Mouse (Mus musculus): ENCODE results near the gene Dand5. TPM values are rescaled to one million over a fixed set of nuclear protein-coding genes. Genes with fewer than 3 reads are reported as not detected.

Dand5 gene
- polyA plus RNA-seq, 1 experiment from 2014 or later, result 5.2 TPM

GRCm38 (mm10) chr8:84845355-84846093 lies 22.9 kb upstream of the Dand5 start:
- peak; percentile 70 for DNase-seq (ENCODE audit: low spot score)
- H3K4me1 ChIP-seq (replicated peaks; ENCODE audit: control insufficient read depth, insufficient read depth, low read length), result peaks cover 33% of the 10 kb centered on the region
- WGBS, result 12% methylated on average over 12 of the region's 12 CpGs

GRCm38 (mm10) chr8:84844397-84845070 lies 21.9 kb upstream of the Dand5 start:
- H3K4me2 ChIP-seq (ENCODE audit: low read length), result peak overlapping the region; percentile 73
- H3K4me3 ChIP-seq (ENCODE audit: low read depth, low read length), result peak overlapping the region; percentile 99
- H3K9ac ChIP-seq (ENCODE audit: low read length), result peak overlapping the region; percentile 99; the same call in 1 of the 2 replicates
- WGBS, result 81% methylated on average over 9 of the region's 9 CpGs
- peaks cover 47% of the 10 kb centered on the region for H3K36me3 ChIP-seq (ENCODE audit: control insufficient read depth, insufficient read depth, low read length)
- H3K27ac ChIP-seq (ENCODE audit: low read depth), result no peak overlapping the region
- H3K27me3 ChIP-seq (replicated peaks; ENCODE audit: control insufficient read depth, insufficient read depth, low read length), result no peaks in the 10 kb centered on the region
- ATAC-seq (replicated peaks; ENCODE audit: low FRiP score, low TSS enrichment, low read depth) (no peak), DNase-seq (ENCODE audit: low spot score) (no peak)
- H3K4me1 ChIP-seq (replicated peaks; ENCODE audit: control insufficient read depth, insufficient read depth, low read length), result peaks cover 34% of the 10 kb centered on the region
- H3K9me3 ChIP-seq (ENCODE audit: control insufficient read depth, low read length), result no peaks in the 10 kb centered on the region

More at GRCm38 (mm10) chr8:84845355-84846093, 22.9 kb upstream of the Dand5 start:
- peak overlapping the region; percentile 99 for H3K4me3 ChIP-seq (ENCODE audit: low read depth, low read length)
- peak overlapping the region; percentile 79; the same call in 1 of the 2 replicates for H3K27ac ChIP-seq (ENCODE audit: low read depth)
- no peaks in the 10 kb centered on the region for H3K9me3 ChIP-seq (ENCODE audit: control insufficient read depth, low read length)
- peak overlapping the region; percentile 73 for H3K4me2 ChIP-seq (ENCODE audit: low read length)
- H3K36me3 ChIP-seq (ENCODE audit: control insufficient read depth, insufficient read depth, low read length), result peaks cover 47% of the 10 kb centered on the region
- ATAC-seq (replicated peaks; ENCODE audit: low FRiP score, low TSS enrichment, low read depth), result no peak
- no peaks in the 10 kb centered on the region for H3K27me3 ChIP-seq (replicated peaks; ENCODE audit: control insufficient read depth, insufficient read depth, low read length)
- H3K9ac ChIP-seq (ENCODE audit: low read length), result peak overlapping the region; percentile 99

GRCm38 (mm10) chr8:84841514-84841913 lies 18.9 kb upstream of the Dand5 start:
- no peak overlapping the region for H3K4me3 ChIP-seq (ENCODE audit: low read depth, low read length)
- H3K9ac ChIP-seq (ENCODE audit: low read length), result no peak overlapping the region
- no peak overlapping the region; the same call in 1 of the 2 replicates for H3K27ac ChIP-seq (ENCODE audit: low read depth)
- DNase-seq (ENCODE audit: low spot score) (no peak), ATAC-seq (replicated peaks; ENCODE audit: low FRiP score, low TSS enrichment, low read depth) (no peak)
- 81% methylated on average over 1 of the region's 1 CpGs for WGBS
- peaks cover 30% of the 10 kb centered on the region for H3K4me1 ChIP-seq (replicated peaks; ENCODE audit: control insufficient read depth, insufficient read depth, low read length)
- H3K36me3 ChIP-seq (ENCODE audit: control insufficient read depth, insufficient read depth, low read length), result peaks cover 70% of the 10 kb centered on the region
- no peaks in the 10 kb centered on the region for H3K27me3 ChIP-seq (replicated peaks; ENCODE audit: control insufficient read depth, insufficient read depth, low read length)
- no peaks in the 10 kb centered on the region for H3K9me3 ChIP-seq (ENCODE audit: control insufficient read depth, low read length)
- no peak overlapping the region for H3K4me2 ChIP-seq (ENCODE audit: low read length)

- Histone ChIP-seq H3K9me3 (ENCODE audit: control insufficient read depth, low read length) (no peaks in the 10 kb centered on the region), H3K27ac (ENCODE audit: low read depth) (peak within 1 kb of the TSS; percentile 84), H3K9ac (ENCODE audit: low read length) (peak within 1 kb of the TSS; percentile 94), H3K36me3 (ENCODE audit: control insufficient read depth, insufficient read depth, low read length) (peaks cover 78% of the 10 kb centered on the region), H3K4me3 (ENCODE audit: low read depth, low read length) (peak within 1 kb of the TSS; percentile 90), H3K27me3 (replicated peaks; ENCODE audit: control insufficient read depth, insufficient read depth, low read length) (no peaks in the 10 kb centered on the region), H3K4me2 (ENCODE audit: low read length) (peak within 1 kb of the TSS; percentile 78), H3K4me1 (replicated peaks; ENCODE audit: control insufficient read depth, insufficient read depth, low read length) (peaks cover 33% of the 10 kb centered on the region)
- ATAC-seq (replicated peaks; ENCODE audit: low FRiP score, low TSS enrichment, low read depth) (peak; percentile 94), DNase-seq (ENCODE audit: low spot score) (peak; percentile 92)
- 1% methylated on average over 55 of the region's 55 CpGs for WGBS
Observed at GRCm38 (mm10) chr8:84840248-84840999, 17.8 kb upstream of the Dand5 start, which contains the start of gene Rad23a. TSS of gene Rad23a (minus strand) at chr8:84840665.

GRCm38 (mm10) chr8:84839875-84840247 lies 17.2 kb upstream of the Dand5 start:
- Histone ChIP-seq H3K27ac (ENCODE audit: low read depth) (peak overlapping the region; percentile 84), H3K9me3 (ENCODE audit: control insufficient read depth, low read length) (no peaks in the 10 kb centered on the region), H3K4me1 (replicated peaks; ENCODE audit: control insufficient read depth, insufficient read depth, low read length) (peaks cover 33% of the 10 kb centered on the region), H3K4me2 (ENCODE audit: low read length) (peak overlapping the region; percentile 78), H3K27me3 (replicated peaks; ENCODE audit: control insufficient read depth, insufficient read depth, low read length) (no peaks in the 10 kb centered on the region), H3K4me3 (ENCODE audit: low read depth, low read length) (peak overlapping the region; percentile 90), H3K36me3 (ENCODE audit: control insufficient read depth, insufficient read depth, low read length) (peaks cover 78% of the 10 kb centered on the region), H3K9ac (ENCODE audit: low read length) (peak overlapping the region; percentile 94)
- DNase-seq (ENCODE audit: low spot score) (no peak), ATAC-seq (replicated peaks; ENCODE audit: low FRiP score, low TSS enrichment, low read depth) (no peak)
- WGBS, result 1% methylated on average over 7 of the region's 7 CpGs

- H3K36me3 ChIP-seq (ENCODE audit: control insufficient read depth, insufficient read depth, low read length), result peaks cover 78% of the 10 kb centered on the region
- peak overlapping the region; percentile 84; the same call in 1 of the 2 replicates for H3K27ac ChIP-seq (ENCODE audit: low read depth)
- peak overlapping the region; percentile 94 for H3K9ac ChIP-seq (ENCODE audit: low read length)
- DNase-seq (ENCODE audit: low spot score), result no peak
- WGBS, result 94% methylated on average over 2 of the region's 2 CpGs
- H3K4me2 ChIP-seq (ENCODE audit: low read length), result peak overlapping the region; percentile 78
- H3K4me1 ChIP-seq (replicated peaks; ENCODE audit: control insufficient read depth, insufficient read depth, low read length), result peaks cover 33% of the 10 kb centered on the region
- no peaks in the 10 kb centered on the region for H3K27me3 ChIP-seq (replicated peaks; ENCODE audit: control insufficient read depth, insufficient read depth, low read length)
- ATAC-seq (replicated peaks; ENCODE audit: low FRiP score, low TSS enrichment, low read depth), result no peak
- H3K4me3 ChIP-seq (ENCODE audit: low read depth, low read length), result peak overlapping the region; percentile 90
- no peaks in the 10 kb centered on the region for H3K9me3 ChIP-seq (ENCODE audit: control insufficient read depth, low read length)
Observed at GRCm38 (mm10) chr8:84839411-84839810, 16.8 kb upstream of the Dand5 start.

GRCm38 (mm10) chr8:84838513-84838912 lies 15.9 kb upstream of the Dand5 start:
- H3K4me2 ChIP-seq (ENCODE audit: low read length), result no peak overlapping the region
- WGBS, result 92% methylated on average over 5 of the region's 5 CpGs
- no peaks in the 10 kb centered on the region for H3K27me3 ChIP-seq (replicated peaks; ENCODE audit: control insufficient read depth, insufficient read depth, low read length)
- DNase-seq (ENCODE audit: low spot score), result no peak
- peaks cover 75% of the 10 kb centered on the region for H3K36me3 ChIP-seq (ENCODE audit: control insufficient read depth, insufficient read depth, low read length)
- H3K9me3 ChIP-seq (ENCODE audit: control insufficient read depth, low read length), result no peaks in the 10 kb centered on the region
- no peak for ATAC-seq (replicated peaks; ENCODE audit: low FRiP score, low TSS enrichment, low read depth)
- no peak overlapping the region for H3K9ac ChIP-seq (ENCODE audit: low read length)
- H3K4me3 ChIP-seq (ENCODE audit: low read depth, low read length), result no peak overlapping the region
- peaks cover 25% of the 10 kb centered on the region for H3K4me1 ChIP-seq (replicated peaks; ENCODE audit: control insufficient read depth, insufficient read depth, low read length)
- H3K27ac ChIP-seq (ENCODE audit: low read depth), result no peak overlapping the region

- Histone ChIP-seq H3K36me3 (ENCODE audit: control insufficient read depth, insufficient read depth, low read length) (peaks cover 70% of the 10 kb centered on the region), H3K4me3 (ENCODE audit: low read depth, low read length) (no peak overlapping the region), H3K4me1 (replicated peaks; ENCODE audit: control insufficient read depth, insufficient read depth, low read length) (peaks cover 25% of the 10 kb centered on the region), H3K4me2 (ENCODE audit: low read length) (no peak overlapping the region), H3K9ac (ENCODE audit: low read length) (no peak overlapping the region), H3K27me3 (replicated peaks; ENCODE audit: control insufficient read depth, insufficient read depth, low read length) (no peaks in the 10 kb centered on the region), H3K9me3 (ENCODE audit: control insufficient read depth, low read length) (no peaks in the 10 kb centered on the region), H3K27ac (ENCODE audit: low read depth) (no peak overlapping the region)
- DNase-seq (ENCODE audit: low spot score) (no peak), ATAC-seq (replicated peaks; ENCODE audit: low FRiP score, low TSS enrichment, low read depth) (no peak)
- WGBS, result 80% methylated on average over 15 of the region's 15 CpGs
Observed at GRCm38 (mm10) chr8:84837912-84838470, 15.4 kb upstream of the Dand5 start.

Data from intestine, embryonic 14.5 days (tissue).